Mouse (Mus musculus) midbrain, embryonic 12.5 days (tissue): ENCODE data around the gene Ccpg1os. TPM values are rescaled to one million over a fixed set of nuclear protein-coding genes. Genes with fewer than 3 reads are reported as not detected.

Experiments used
- ATAC-seq: fragments of 200-750 bp; cut with Nextera tagmentation; 2 replicates; pipeline ENCODE4 v1.8.0; 2017; ENCODE audit warnings: low read depth, moderate TSS enrichment, moderate library complexity; ENCODE audit not compliant: low FRiP score
- H3K27ac ChIP-seq: fragments of 300-500 bp; sonication (generic); replicated peaks from 2 replicates; pipeline ENCODE4 v1.5.1; 2016; ENCODE audit warnings: mild to moderate bottlenecking
- H3K27me3 ChIP-seq: fragments of 300-500 bp; sonication (generic); 2 replicates; pipeline ENCODE4 v1.6.1; 2016; ENCODE audit warnings: mild to moderate bottlenecking
- H3K36me3 ChIP-seq: fragments of 300-500 bp; sonication (generic); 2 replicates; pipeline ENCODE4 v1.6.1; 2016
- H3K4me1 ChIP-seq: fragments of 300-500 bp; sonication (generic); 2 replicates; pipeline ENCODE4 v1.6.1; 2016
- H3K4me2 ChIP-seq: fragments of 300-500 bp; sonication (generic); replicated peaks from 2 replicates; pipeline ENCODE4 v1.6.1; 2016; ENCODE audit warnings: mild to moderate bottlenecking, moderate library complexity
- H3K4me3 ChIP-seq: fragments of 300-500 bp; sonication (generic); 2 replicates; pipeline ENCODE4 v1.5.1; 2016; ENCODE audit warnings: mild to moderate bottlenecking
- H3K9ac ChIP-seq: fragments of 300-500 bp; sonication (generic); replicated peaks from 2 replicates; pipeline ENCODE4 v1.6.1; 2016; ENCODE audit warnings: mild to moderate bottlenecking, moderate library complexity
- H3K9me3 ChIP-seq: fragments of 300-500 bp; sonication (generic); 2 replicates; pipeline ENCODE4 v1.6.1; 2016; ENCODE audit warnings: mild to moderate bottlenecking
- WGBS: fragments of 180-500 bp; shearing (Covaris S2); methylation state at CpG from one replicate; pipeline ENCODE4 v1.1.7; 2016; 5-methylcytosine and 5-hydroxymethylcytosine counted together
- microRNA-seq: library from miRNA; unstranded; fragments of <30 nt; microRNA quantifications from one replicate; pipeline ENCODE4, GENCODE M21; 2017
- polyA plus RNA-seq: library from polyadenylated mRNA; unstranded; fragments of >200 nt; fragmentation: Nextera tagmentation; extraction: Ambion mirVana; gene quantifications from 2 replicates; pipeline ENCODE4 v1.2.1, GENCODE M21; 2016

Ccpg1os gene
- polyA plus RNA-seq, 1 experiment from 2014 or later, result 24.1 TPM

DNA sequence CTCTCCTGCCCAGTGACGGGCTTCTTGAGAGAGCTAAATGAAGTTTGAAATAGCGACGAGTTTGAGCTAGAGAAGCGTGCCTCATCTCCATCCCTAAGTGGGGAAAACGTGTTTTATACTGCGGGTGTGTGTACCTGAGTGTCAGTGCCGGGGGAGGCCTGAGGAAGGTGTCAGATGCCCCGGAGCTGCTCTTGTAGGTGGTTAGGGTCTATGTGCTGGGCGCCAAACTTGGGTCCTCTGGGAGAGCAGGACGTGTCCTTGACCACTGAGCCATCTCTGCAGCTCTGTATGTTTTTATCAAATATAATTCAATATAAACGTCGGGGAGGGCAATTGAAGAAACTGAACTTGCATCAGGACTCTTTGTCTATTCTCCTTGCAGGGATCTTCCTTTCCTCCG is 40.9 kb downstream of the Ccpg1os start:
- H3K4me3 ChIP-seq, result no peak overlapping the region
- no peak overlapping the region for H3K27ac ChIP-seq
- no peaks in the 10 kb centered on the region for H3K27me3 ChIP-seq
- no peaks in the 10 kb centered on the region for H3K9me3 ChIP-seq
- H3K36me3 ChIP-seq, result peaks cover 36% of the 10 kb centered on the region
- H3K9ac ChIP-seq, result no peak overlapping the region
- no peaks in the 10 kb centered on the region for H3K4me1 ChIP-seq
- 95% methylated on average over 13 of the region's 13 CpGs for WGBS
- no peak overlapping the region for H3K4me2 ChIP-seq
- no peak for ATAC-seq

DNA sequence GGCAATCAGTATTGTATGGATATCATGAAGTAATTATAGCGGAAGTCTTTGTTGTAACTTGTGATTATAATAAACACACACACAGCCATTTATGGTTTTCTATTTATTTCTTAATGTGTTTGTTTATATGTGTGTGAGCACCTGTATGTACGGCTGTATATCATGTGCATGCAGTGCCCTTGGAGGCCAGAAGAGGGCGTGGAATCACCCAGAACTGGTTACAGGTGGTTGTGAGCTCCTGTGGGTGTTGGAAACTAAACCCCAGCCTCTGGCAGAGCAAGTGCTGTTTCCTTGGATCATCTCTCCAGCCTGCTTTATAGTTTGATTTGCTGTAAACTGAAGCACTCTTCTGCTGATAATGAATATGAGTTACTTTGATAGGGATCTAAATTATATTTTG is 41.8 kb downstream of the Ccpg1os start:
- Histone ChIP-seq H3K4me1 (no peaks in the 10 kb centered on the region), H3K9me3 (no peaks in the 10 kb centered on the region), H3K9ac (no peak overlapping the region), H3K4me2 (no peak overlapping the region), H3K27ac (no peak overlapping the region), H3K27me3 (no peaks in the 10 kb centered on the region), H3K4me3 (no peak overlapping the region), H3K36me3 (peaks cover 36% of the 10 kb centered on the region)
- ATAC-seq, result no peak
- 66% methylated on average over 3 of the region's 3 CpGs for WGBS

DNA sequence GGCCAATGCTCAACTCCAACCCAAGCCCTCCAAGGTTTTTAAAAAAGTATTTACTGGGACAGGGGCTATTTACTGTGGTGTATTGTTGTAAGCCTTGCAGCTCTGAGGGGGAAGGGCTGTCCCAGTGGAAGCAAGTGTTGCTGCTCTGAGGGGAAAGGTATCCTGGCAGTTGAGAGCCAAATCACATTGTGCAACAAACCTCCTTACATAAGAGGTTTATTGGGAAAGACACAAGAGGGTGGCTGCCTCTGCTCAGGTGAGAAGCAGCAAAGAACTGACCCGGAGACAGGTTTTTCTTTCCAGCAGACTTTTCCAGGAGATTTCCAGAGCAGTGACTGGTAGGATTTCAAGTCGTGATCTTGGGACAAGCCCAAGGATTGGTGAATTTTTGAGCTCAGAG is 48.9 kb downstream of the Ccpg1os start:
- 74% methylated on average over 2 of the region's 2 CpGs for whole genome bisulfite sequencing
- H3K4me3 ChIP-seq, result no peak overlapping the region
- H3K9me3 ChIP-seq, result 0 out of 2 replicates have a peak, but pooled peaks cover 3% of the 10 kb centered on the region
- H3K4me2 ChIP-seq, result no peak overlapping the region
- H3K27ac ChIP-seq, result no peak overlapping the region
- no peak for ATAC-seq
- no peaks in the 10 kb centered on the region for H3K27me3 ChIP-seq
- H3K36me3 ChIP-seq, result peaks cover 9% of the 10 kb centered on the region; the same call in 1 of the 2 replicates
- no peaks in the 10 kb centered on the region for H3K4me1 ChIP-seq
- H3K9ac ChIP-seq, result no peak overlapping the region

DNA sequence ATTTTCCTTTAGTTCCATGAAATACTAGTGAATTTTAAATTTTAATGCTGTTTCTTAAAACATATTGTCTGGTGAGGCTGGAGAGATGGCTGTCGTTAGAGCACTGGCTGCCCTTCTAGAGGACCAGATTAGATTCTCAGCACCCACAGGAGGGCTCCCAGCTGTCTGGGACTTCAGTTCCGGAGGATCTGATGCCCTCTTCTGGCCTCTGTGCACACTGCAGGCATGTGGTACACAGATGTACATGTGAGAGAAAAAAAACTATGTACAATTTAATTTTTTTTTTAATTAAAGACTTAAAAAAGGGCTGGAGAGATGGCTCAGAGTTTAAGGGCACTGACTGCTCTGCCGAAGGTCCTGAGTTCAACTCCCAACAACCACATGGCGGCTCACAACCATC is 49.9 kb downstream of the Ccpg1os start:
- no peak overlapping the region for H3K27ac ChIP-seq
- no peak for ATAC-seq
- no peak overlapping the region for H3K4me2 ChIP-seq
- no peaks in the 10 kb centered on the region for H3K27me3 ChIP-seq
- H3K9me3 ChIP-seq, result 0 out of 2 replicates have a peak, but pooled peaks cover 3% of the 10 kb centered on the region
- WGBS, result 86% methylated on average over 4 of the region's 4 CpGs
- H3K4me1 ChIP-seq, result no peaks in the 10 kb centered on the region
- no peak overlapping the region for H3K9ac ChIP-seq
- no peak overlapping the region for H3K4me3 ChIP-seq
- H3K36me3 ChIP-seq, result peaks cover 9% of the 10 kb centered on the region; the same call in 1 of the 2 replicates

DNA sequence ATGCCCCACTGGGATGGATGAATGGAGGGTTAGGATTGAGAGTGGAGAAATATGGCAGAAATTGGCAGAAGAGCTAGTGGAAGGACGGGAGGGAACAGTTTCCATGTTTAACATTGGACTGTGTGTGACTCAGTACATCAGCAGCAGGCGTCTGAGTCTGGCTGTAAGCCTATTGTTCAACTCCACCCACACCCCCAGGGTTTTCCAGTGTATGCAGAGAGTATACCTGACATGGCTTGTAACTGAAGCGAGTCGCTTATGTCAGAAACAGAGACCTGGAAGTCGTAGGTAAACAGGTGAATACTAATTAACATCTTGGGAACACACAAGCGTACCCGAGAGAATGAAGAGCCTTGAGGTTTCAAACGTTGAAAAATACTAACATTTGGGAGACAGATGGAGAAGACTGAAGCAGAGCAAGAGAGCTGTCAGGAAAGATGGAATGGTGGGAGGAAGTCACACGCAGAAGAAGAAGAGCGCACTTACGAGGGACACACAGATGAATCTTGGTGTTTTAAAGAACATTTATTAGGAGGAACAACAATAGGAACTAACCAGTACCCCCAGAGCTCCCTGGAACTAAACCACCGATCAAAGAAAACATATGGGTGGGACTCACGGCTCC is 53.9 kb downstream of the Ccpg1os start:
- WGBS, result 86% methylated on average over 13 of the region's 13 CpGs
- H3K27ac ChIP-seq, result no peak overlapping the region
- no peak overlapping the region for H3K4me2 ChIP-seq
- no peak for ATAC-seq
- no peak overlapping the region for H3K4me3 ChIP-seq
- H3K9me3 ChIP-seq, result 0 out of 2 replicates have a peak, but pooled peaks cover 3% of the 10 kb centered on the region
- no peak overlapping the region for H3K9ac ChIP-seq
- H3K36me3 ChIP-seq, result peaks cover 13% of the 10 kb centered on the region; the same call in 1 of the 2 replicates
- H3K27me3 ChIP-seq, result no peaks in the 10 kb centered on the region; the same call in 1 of the 2 replicates
- H3K4me1 ChIP-seq, result peaks cover 20% of the 10 kb centered on the region

Small RNA genes within 50 kb of the gene (microRNA-seq; reads per million reads assigned to microRNA genes)
- not detected for gene Gm27353

Other genes with a start within 250 kb of the Ccpg1os start
- gene Prtg, start 178.5 kb downstream of the Ccpg1os start, polyA plus RNA-seq, result 2.3 and 2.6 TPM in 2 replicates
- gene Pygo1, start 59.7 kb downstream of the Ccpg1os start, polyA plus RNA-seq, result 11.4 and 13.7 TPM in 2 replicates
- gene Dyx1c1, start 26.6 kb downstream of the Ccpg1os start, polyA plus RNA-seq, result 1.6 and 1.9 TPM in 2 replicates
- gene Gm44503, start 26.5 kb downstream of the Ccpg1os start, polyA plus RNA-seq, result 0.54 TPM in 1 of 2 replicates, not detected in the other
- gene Ccpg1, start within 50 bp of the Ccpg1os start, polyA plus RNA-seq, result 33.0 and 36.7 TPM in 2 replicates
- gene Pigb, start 55.0 kb upstream of the Ccpg1os start, polyA plus RNA-seq, result 12.6 TPM in 2 replicates
- gene Rab27a, start 59.5 kb upstream of the Ccpg1os start, polyA plus RNA-seq, result 1.1 and 1.5 TPM in 2 replicates
- not detected in 2 replicates for gene Khdc3, start 116.5 kb upstream of the Ccpg1os start, polyA plus RNA-seq
- gene Gm20509, start 117.1 kb upstream of the Ccpg1os start, polyA plus RNA-seq, result not detected in 2 replicates
- 127 and 128 TPM in 2 replicates for gene Rsl24d1, start 128.0 kb upstream of the Ccpg1os start, polyA plus RNA-seq